Mouse (Mus musculus): Measurements from ENCODE around the gene Pbld2.

- TF ChIP-seq CTCF (IDR thresholded peaks at IDR 0.05; ENCODE audit: control insufficient read depth, insufficient read depth, insufficient read length): no peak
- TF ChIP-seq USF1 (IDR thresholded peaks at IDR 0.05; ENCODE audit: low read depth): no peak
Measured at GRCm38 (mm10) chr10:63092616-63093550, 68.8 kb downstream of the Pbld2 start.
